Mouse (Mus musculus) ES-Bruce4 (cell line): ENCODE results near the gene Ly9.

Experiments
- CTCF ChIP-seq: IDR thresholded peaks from one replicate; pipeline ENCODE4 v1.8.1; 2011; ENCODE audit warnings: low read depth, low read length
- EP300 ChIP-seq: IDR thresholded peaks from 2 replicates; pipeline ENCODE4 v1.6.1; 2011; ENCODE audit warnings: low read depth, low read length; ENCODE audit not compliant: insufficient read depth

GRCm38 (mm10) chr1:171637101-171637500, 29.9 kb upstream of the Ly9 start:
- TF ChIP-seq EP300: no peak
- no peak for TF ChIP-seq CTCF
